22 mouse cellular contexts compared by ENCODE assay signal in genomic region chr8:89727252-89727651, GRCm38 (mm10).
DNase-seq lines count a peak whose midpoint lies in the region; ATAC-seq lines count a peak whose summit lies in the region.
"Had no signal": no experiment of that assay in that cellular context is flagged by ENCODE, and none has a peak within 500 bp of the region (broad histone marks: within the 10 kb centered on the region; RNA-seq: fewer than 3 reads in every experiment).

No protein-coding gene starts in this region.

- peak; percentile 75 for DNase-seq in heart, adult 11 months
- DNase-seq in heart, postnatal 36 days: no peak
- DNase-seq in lung, adult 18-20 months: peak; percentile 8 to 40
- no peak for DNase-seq in lung, postnatal 4 days
- peak; percentile 2 for DNase-seq in lung, postnatal 10 days
- DNase-seq in lung, postnatal 25 days (ENCODE audit: low spot score): peak; percentile 47
- DNase-seq in cerebellum, postnatal 4 days (ENCODE audit: low spot score in 2 of 2): no peak
- DNase-seq: adrenal gland, postnatal 10 days; adrenal gland, postnatal 25 days; B cell, adult 2 months; cerebellum, adult 11 months; cerebellum, adult 18-20 months; cerebellum, adult 8-10 months; cerebellum, adult 9-11 months; cerebellum, postnatal 14 days; cerebellum, postnatal 36 days had no signal

- no peak for ATAC-seq in monocyte, adult 5-6 weeks (replicated peaks; ENCODE audit: insufficient number of reproducible peaks, low FRiP score, low TSS enrichment, poor library complexity, severe bottlenecking)
- ATAC-seq: activated CD4-positive, CD25-positive, alpha-beta regulatory T cell, adult 4 months; CD4-positive, CD25-positive, alpha-beta regulatory T cell, adult 4 months; forebrain, embryonic 13.5 days; forebrain, embryonic 15.5 days; Patski had no signal

- intact Hi-C loops in heart, postnatal 36 days (cut with DNase I): no loop called here

Comparison
In these comparisons a context has a peak if more than half of its experiments do, and no peak if none do; other contexts are left out.
1. DNase-seq: peak in heart, adult 11 months (single experiment), lung, adult 18-20 months (2 of 2), lung, postnatal 10 days (single experiment) and lung, postnatal 25 days (single experiment); none in heart, postnatal 36 days (0 of 2), lung, postnatal 4 days (0 of 2) and cerebellum, postnatal 4 days (0 of 2).